Mouse (Mus musculus) heart, adult 9 months (tissue): Measurements from ENCODE around the gene Nrf1.
A peak's percentile ranks its signal among the peaks of the same experiment; 100 is the strongest.

ENCODE experiments used
- DNase-seq, 2 experiments: peaks; one replicate each; pipeline ENCODE4 v3.0.0; 2022; ENCODE audit warnings: low spot score in 2 of 2

Nrf1 gene

DNA sequence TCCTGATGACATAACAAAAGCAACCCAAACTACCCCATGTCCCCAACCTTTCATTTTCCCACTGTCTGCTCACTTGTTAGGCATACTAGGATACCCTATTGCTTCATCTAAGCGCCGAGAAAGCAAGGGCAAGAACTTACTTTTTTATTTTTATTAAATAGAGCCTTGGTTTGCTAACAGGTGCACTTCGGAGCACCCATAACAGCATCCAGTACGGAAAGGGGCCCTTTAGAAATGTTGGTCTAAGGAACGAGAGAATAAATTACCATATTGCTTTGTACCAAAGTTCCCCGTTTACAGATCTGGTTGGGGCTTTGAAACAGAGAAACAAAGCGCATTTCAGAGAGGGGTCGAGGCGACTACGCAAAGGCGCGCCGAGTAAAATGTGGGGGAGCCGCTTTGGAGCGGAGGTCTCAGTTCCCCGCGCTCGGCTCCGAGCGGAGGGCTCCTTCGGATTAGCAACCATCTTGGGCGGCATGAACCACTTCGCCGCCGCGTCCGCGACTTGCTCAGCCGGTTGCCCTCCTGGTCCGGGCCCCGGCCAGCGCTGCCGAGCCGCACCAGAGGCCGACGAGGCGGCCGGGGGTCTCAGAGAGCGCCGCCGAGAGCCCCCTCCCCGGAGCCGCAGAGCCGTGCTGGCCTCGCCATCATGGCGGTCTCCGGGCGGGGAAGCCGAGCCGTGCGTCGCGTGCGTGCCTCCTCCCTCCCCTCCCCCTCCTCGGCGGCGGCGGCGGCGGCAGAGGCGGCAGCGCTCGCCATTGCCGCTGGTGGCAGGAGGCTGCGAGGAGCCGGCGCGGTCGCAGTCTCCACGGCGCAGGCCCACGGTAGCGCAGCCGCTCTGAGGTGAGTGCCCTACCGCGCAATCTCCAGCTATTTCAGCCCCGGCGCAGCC, at the start of gene Nrf1:
TSS of gene Nrf1 (plus strand) at position 718 of the 892 bp plus-strand sequence.
- peak; percentile 90 for DNase-seq

DNA sequence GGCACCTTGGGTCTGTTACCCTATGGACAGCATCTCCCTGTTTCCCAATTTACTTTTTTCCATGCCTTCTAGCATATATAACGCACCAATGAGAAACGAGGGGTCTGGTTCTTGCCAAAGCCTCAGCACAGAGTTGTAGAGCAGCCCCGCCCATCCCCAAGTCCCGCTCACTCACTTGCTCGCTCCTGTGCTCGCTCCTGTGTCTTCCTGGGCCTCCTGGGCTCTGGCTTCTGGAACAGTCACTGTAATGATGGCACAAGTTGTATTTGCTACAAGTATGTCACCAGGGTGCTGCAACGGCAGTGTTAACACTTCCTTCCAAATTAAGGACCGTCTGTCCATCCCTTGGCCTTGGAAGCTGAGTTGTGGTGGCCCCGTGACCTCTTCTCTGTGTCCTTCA, 49.6 kb upstream of the Nrf1 start:
- no peak for DNase-seq

DNA sequence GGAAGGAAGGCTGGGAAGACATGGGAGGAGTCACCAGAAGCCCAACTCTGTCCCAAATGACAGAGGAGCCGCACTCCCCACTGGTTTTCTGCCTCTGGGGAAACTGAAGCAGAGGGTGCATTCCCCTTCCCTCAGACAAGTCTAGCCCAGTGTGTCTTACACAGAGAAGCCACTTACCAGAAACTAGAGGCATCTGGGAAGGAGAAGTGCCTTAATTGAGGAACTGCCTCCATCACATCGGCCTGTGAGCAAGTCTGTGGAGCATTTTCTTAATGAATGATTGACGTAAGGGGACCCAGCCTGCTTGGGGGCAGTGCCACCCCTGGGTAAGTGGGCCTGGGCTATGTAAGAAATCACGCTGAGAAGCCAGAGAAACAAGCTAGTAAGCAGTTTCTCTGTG, 49.0 kb upstream of the Nrf1 start:
- DNase-seq: no peak

DNA sequence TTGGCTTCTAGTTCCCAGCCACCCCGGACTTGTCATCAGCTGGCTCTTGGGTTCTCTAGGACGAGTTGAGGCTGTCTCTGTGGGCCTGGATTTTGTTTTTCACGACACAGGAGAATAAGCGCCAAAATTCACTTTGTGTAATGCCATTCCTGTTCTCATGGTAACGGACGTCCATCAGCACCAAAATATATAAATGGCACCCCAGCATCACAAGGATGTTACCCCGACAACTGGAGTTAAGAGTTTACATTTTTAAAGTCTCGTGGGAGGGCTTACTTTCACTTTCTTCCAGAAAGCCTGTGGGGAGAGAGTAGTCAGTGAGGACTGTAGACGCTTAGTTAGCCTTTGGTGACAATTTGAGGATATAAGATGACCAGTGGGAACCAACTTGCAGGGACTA, 45.2 kb upstream of the Nrf1 start:
- DNase-seq: no peak

DNA sequence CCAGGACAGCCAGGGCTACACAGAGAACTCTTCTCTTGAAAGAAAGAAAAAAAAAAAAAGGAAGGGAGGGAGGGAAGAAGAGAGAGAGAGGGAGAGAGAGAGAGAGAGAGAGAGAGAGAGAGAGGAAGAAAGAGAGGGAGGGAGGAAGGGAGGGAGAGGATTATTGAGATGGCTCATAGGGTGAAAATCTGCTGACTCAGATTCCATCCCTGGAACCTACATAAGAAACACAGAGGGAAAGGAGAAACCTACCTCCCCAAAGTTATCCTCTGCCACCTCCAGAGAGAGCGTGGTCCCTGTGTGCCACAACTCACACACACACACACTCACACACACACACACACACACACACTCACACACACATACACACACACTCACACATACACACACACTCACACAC, 41.9 kb upstream of the Nrf1 start:
- DNase-seq: no peak

DNA sequence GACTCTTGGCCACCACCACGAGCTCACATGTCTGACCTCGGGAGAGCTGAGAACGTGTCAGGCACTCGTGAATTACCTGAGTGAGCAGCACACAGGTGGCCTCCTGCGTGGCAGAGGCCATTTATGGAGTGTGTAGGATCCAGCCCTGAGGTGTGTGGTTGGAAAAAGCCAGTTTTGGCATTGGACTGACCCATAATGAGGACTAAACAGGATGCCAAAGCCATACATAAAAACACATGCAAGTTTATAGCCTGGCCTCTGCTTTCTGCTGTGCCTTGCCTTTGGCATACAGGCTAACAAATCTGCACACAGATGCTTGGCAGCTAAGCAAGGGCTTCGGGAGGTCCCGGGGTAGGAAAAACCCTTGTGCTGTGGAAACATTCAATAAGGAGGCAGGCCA, 38.6 kb upstream of the Nrf1 start:
- DNase-seq: no peak

DNA sequence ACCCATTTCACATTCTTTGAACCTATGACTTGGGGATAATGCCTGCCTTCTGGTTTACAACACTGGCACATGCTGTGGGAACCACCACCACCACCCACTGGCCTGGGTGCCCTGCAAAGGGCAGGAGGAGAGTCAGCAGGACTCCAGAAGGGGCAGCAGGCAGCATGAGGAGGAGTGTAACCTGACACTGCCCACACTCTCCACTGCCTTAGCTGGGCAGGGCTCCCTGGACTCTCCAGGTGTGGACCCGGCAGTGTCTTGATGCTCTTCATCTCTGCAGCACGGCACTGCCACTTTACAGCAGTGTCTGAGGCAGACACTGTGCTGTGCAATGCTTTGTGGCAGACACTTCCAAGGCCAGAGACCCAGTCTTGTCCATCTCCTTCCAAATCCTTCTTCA, 34.3 kb upstream of the Nrf1 start:
- no peak for DNase-seq

DNA sequence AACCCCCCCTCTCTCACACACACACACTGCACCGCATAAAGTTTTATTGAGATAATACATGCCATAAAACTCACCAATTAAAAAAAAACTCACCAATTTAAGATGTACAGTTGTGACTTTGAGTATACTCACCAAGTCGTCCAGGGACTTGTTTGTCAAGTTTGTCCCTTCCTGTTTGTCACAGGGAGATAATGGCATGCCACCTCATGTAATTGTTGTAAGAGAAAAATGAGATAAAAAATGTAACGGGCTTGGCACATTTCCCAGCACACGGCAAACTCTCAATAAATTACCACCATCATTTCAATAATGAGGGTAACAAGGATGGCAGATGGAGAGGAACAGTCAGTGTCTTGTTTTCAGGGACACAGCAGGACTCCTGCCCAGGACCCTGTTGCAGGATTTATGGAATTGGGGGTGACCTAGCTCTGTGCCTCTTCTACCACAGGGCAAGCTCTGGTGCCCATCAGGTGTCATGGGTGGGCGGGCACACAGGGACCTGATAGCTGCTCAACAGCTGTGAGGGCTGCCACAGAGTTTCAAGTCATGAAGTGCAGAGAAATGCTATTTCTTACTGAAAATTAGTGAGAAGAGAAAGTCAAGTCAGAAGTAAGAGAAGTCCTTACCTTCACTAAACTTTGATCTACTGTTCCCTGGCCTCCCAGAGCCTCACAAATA, 33.5 kb upstream of the Nrf1 start:
- DNase-seq: no peak

DNA sequence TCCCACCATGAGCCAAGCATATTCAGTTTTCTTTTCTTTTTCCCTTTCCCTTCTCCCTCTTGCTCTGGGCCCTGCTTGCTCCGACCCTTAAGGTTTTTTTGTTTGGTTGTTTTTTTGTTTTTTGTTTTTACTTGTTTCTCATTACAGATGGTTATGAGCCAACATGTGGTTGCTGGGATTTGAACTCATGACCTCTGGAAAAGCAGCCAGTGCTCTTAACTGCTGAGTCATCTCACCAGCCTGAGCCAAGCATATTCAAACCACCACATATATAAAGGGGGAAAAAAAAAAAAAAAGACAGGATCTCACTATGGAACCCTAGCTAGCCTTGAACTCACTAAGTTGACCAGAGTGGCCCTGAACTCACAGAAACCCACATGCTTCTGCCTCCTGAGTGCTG, 26.5 kb upstream of the Nrf1 start:
- DNase-seq: no peak

DNA sequence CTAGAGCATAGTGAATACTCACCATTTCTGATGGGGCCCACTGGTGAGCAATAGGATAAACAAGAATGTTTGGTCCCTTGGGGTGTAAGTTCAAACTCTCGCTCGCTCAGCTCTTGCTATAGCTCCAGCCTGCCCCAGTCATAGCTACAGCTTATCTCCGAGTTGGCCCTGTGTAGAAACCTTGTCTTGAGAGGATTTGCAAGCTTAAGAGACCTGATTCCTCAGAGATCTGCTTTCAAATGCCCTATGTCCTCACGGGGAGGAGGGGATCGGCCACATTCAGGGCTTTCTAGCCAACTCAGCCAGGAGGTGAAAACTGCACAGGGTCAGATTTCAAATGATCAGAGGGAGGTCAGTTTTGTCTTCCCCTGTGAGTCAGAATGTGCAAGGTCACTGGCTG, 26.1 kb upstream of the Nrf1 start:
- no peak for DNase-seq

DNA sequence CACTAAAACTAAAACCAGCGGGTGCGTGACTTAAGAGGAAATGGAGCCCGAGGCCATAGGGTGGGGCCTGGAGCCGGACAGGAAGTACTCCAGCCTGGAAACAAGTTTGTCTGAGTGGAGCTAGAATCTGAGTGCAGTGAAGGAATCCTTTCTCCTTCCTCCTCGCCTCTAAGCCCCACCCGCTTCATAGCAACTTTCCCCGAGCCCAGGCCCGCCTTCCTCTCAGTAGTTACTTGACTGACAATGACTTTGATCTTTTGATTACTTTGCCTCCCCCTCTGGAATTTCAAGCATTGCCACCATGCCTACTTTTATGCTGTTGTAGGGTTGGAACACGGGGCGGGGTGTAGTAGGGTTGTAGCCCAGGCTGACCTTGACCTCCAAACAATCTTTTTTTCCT, 21.0 kb upstream of the Nrf1 start:
- peak; percentile 15 to 41 for DNase-seq

DNA sequence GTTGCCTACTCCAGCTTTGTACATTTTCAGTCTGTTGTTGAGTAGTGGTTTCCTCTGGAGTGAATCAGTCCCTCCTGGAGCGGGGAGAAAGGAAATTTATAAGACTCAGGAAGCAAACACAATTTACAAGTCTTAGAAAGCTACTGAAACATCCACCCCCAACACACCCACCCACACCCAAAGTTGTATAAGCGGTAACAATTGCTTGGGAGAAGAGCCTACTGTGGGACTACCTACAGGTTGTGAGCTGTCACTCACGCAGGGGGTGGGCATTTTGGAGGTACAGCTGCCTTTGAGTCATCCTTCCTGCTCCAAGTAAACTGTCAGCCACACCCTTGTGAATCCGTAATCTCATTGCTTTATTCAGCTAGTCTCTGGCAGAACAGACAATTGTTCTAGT, 19.4 kb upstream of the Nrf1 start:
- DNase-seq: no peak

DNA sequence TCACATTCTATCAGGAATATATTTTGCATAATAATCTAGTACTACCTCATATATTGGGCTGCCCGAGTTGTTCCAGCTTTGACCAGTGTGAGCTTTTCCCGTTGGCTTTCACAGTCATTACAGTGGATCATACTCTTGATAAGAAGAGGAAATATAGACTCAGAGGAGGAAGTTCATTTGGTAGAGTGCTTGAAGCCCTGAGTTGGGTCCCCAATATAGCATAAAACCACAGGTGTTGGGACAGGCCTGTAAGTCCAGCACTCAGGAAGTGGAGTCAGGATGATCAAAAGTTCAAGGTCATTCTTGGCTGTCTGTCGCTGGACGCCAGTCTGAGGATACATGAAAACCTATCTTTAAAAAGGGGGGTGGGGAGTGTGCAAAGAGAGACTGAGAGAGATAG, 12.7 kb upstream of the Nrf1 start:
- DNase-seq: no peak

DNA sequence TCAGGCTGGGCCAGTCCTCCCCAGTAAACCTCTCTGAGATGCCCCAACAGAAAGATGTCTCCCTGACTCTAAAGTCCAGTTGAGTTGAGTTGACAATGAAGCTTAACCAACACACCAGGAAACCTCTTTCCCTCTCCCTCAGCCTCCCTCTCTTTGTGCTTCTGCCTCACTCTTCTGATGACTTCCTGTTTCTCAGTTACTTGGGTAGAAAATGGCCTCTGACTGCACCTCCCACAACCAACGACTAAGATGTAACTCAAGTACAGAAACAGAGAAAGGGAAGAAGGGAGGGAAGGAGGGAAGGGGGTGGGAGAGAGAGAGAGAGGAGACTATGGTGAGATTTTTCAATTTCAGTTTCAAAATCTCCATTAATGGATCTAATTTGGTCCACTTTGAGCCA, 6.3 kb upstream of the Nrf1 start:
- DNase-seq: no peak

DNA sequence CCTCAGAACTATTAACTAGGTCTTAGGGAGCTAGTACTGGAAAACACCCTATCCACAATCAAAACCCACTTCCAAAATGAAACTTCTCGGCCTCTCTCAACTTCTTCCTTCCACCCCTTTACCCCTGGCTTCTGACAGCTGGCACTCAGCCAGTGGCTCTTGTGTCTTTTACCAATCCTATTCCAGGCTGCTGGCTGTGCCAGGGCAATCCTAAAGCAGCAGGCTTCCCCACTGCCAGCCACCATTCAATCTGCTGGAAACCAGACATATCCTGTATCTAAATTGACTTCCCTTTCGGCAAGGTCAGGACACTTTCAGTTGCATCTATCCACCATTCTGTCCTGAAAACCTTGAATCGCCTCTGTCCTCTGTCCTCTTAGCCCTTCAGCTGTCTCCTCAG, 5.3 kb upstream of the Nrf1 start:
- no peak for DNase-seq

DNA sequence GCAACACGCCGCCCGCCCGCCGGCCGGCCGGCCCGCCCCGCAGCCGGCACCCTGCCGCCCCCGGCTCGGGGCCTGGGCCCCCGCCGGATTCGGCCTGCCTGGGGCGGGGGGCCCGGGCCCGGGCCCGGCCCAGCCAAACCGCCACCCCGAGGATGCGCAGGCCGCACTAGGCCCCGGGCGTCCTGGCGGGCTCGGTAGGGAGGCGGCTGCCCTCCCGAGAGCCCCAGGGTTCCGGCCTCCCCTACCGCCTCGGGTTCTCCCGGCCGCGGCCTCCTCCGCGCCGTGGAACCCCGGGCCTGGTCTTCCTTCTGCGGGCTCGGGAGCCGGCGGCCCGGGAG, 344 bp downstream of the Nrf1 start:
- DNase-seq: no peak

DNA sequence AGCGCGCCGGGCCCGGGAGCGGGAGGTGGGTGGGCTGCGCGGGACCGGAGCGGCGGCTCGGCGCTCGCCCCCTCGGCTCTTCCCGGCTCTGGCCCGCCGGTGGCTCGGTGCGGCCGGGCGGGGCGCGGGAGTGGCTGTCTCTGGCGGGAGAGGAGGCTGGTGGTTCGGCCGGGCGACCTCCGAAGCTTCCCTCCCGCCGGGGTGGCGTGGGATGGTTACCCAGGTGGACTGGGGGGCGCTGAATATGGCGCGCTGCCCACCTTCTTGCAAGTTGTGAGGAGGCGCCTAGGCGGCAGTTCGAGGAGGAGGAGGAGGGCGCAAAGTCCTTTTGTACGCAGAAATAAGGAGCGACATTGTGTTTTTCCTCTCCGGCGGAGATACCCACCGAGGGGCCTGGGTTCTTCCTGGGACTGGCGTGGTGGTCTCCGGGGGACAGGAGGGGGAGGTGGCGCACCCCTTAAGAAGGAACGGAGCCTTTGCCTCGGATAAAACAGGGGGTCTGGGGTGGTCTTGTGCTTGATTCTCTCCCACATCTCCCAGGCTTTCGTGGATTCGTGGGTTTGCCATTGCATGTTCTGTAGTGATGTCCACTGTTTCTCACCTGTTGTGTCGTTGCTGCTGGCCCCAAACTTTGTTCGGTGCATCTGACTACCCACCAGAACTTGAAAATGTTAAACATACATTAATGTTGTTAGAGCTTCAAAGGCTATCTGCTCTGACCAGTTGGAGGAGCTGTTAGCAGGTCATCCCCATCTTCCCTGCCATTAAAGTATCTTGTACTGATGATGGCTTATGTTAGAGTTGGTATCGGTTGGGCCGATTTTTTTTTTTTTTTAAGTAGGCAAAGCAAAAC, 939 bp downstream of the Nrf1 start:
- peak; percentile 32 to 46 for DNase-seq

DNA sequence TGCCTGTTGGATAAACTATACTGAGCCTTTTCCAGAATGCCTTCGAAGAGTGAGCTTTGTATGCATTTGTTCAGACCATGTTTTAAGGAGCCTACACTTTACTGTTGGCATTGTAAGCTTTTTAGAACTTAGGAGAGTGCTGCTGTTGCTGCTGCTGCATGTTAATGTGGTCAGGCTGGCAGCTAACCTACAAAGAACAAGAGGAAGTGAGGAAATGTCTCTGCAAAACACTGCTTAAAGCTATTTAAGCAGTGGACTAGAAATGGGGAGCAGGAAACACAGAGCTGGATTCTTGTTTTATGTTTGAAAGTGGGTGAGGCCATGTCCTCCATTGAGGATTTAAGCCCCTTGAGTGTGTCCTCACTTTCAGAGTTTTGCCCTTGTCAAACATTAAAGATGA, 5.3 kb downstream of the Nrf1 start:
- DNase-seq: no peak

DNA sequence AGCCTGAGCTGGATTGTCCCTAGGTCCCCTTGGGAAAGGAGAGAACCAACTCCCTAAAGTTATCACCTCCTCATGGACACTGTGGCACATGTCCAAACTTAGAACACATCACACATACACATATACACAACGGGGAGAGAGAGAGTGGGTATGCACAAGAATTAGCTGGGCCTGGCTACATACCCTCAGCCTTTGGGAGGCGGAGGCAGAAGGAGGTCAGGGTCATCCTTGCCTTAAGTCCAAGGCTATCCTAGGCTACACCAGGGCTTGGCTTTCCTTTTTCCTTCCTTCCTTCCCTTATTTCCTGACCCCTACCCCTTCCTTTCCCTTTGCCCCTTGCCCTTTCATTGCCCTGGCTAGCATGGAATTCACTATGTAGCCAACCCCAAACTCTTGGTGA, 14.8 kb downstream of the Nrf1 start:
- DNase-seq: no peak

DNA sequence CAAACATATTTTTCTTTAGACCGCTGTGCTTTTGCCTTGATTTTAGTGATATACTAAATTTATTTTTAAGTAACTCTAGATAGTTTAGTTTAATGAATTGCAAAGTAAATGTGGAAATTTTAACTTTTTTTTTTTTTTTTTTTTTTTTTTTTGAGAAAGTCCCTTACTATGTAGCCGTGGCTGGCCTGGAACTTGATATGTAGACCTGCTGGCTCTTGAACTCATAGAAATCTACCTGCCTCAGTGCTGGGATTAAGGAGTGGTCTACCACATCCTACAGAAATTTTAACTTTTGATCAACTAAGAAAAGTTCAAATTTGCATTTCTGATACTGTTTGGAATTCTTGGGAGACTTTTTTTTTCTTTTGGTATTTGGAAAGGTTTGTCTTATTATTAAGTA, 17.6 kb downstream of the Nrf1 start:
- no peak for DNase-seq

DNA sequence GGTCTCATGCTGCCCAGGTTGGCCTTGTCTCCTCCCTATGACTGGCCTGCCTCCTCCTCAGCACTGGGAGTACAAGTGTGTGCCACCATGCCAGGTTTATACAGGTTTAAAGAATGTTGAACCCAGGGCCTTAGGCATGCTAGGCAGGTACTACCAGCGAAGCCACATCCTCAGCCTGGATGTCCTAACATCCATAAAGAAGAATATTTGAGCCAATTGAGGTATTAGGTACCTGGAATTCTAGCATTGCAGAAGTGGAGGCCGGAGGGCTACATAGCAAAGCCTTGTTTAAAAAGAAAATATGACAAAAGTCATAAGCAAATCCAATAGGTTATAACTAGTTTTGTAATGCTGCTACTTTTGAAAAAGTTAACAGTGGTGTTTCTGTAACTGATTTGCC, 19.0 kb downstream of the Nrf1 start:
- no peak for DNase-seq

DNA sequence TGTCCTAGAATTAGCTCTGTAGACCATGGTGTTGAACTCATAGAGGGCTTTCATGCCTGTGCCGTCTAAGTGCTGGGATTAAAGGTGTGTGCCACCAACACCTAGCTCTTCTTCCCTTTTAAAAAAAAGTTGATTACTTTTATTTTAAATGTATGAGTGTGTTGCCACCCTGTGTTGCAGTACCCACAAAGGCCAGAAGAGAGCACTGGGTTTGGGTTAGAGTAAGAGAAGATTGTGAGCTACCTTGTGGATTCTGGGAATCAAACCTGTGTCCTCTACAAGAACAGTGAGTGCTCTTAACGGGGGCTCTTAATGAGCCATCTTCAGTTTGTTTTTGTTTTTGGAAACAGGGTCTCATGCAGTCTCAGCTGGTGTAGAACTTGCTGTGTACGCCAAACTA, 24.7 kb downstream of the Nrf1 start:
- DNase-seq: no peak
